Mouse (Mus musculus) T-cell, adult 2 months (primary cell): Measurements from ENCODE around the gene Adamtsl4.

Source experiments
- DNase-seq: peaks from one replicate; pipeline ENCODE4 v3.0.0; 2022; ENCODE audit warnings: low spot score

Adamtsl4 gene

DNA sequence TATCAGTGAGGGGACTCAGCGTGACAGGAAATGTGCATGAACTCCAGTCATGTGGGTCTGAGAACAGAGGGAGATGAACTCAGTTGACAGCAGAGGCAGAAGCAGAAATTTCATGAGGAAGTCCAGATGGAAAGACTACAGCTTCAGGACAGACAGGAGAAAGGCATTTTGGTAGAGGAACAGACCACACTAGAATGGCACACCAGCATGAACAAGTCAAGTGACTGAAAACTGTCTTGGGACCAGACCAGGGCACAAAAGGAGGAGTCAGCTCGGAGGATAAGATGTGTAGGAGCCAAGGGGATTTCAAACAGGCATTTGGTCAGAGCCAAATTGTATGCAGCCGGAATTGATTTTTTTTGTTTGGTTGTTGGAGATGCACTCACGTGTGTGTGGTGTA is 52.1 kb downstream of the Adamtsl4 start:
- no peak for DNase-seq

DNA sequence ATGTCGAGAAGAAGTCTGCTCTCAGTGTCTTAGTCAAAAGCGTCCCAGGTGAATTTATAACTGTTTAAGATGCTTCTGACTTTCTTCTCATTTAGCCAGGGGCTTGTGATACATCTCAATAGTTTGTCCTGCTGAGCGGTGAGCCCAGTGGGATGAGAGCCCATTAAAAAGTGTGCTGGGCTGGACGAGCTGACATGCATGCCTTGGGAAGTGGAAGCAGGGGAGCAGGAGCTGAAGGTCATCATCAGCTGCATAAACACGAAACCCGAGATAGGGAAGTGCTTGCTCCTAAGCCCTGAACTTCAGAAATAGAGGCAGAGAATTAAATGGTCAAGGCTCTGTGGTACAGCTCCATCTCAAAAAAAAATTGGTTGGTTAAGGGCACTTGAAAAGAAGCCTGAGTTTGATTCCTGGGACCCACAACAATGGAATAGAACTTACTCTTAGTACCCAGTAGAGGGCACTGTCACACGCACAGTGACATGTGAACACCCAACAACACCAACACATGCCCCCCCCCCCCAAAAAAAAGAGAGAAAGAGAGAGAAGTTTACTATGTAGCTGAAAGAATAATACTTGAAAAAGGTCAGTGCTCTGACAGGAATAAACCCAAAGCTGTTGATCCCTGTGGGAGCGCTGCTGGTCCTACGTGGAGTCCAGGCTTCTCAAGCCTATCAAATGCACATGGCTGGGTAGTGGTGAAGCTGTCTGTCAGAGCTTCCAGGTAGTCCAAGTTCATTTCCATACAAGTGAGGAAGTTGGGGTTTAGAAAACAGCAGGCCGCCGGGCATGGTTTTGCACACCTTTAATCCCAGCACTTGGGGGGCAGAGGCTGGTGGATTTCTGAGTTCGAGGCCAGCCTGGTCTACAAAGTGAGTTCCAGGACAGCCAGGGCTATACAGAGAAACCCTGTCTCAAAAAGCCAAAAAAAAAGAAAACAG is 54.8 kb downstream of the Adamtsl4 start:
- DNase-seq = peak; percentile 25

DNA sequence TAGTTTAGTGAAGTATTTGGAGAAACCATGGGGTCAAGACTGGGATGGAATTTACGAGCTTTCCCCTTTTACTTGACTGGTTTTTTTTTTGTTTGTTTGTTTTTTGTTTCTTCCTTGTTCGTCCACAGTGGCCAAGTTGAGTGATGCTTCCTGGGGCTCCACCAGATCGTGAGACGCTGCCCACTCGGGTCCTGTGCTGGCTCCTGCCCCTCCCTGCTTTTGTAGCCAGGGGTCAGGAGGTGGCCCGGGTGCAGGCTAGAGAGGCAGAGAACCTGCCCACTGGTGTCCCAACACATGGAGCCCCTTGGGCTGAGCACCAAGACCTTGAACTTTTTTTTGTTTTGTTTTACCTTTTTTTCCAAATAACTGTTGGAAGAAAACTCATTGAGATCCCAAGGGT is 56.4 kb downstream of the Adamtsl4 start:
- DNase-seq = no peak

DNA sequence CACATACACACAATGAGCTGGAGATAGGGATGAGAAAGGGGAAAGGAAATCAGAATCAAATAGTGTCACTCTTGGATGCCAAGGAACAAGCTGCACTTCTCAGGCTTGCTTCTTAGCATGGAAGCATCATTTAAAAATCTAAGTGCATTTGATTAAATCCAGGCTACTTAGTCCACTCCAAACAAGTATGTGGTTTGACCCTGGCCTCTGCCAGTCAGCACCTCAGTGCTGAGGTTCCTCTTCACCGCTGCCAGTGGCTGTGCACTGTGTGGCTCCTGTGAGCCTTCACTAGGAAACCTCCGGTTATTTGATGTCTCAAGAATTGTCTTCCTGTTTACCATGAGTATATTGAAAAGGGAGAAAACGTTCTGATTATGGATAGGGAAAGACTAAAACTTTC is 56.9 kb downstream of the Adamtsl4 start:
- no peak for DNase-seq

DNA sequence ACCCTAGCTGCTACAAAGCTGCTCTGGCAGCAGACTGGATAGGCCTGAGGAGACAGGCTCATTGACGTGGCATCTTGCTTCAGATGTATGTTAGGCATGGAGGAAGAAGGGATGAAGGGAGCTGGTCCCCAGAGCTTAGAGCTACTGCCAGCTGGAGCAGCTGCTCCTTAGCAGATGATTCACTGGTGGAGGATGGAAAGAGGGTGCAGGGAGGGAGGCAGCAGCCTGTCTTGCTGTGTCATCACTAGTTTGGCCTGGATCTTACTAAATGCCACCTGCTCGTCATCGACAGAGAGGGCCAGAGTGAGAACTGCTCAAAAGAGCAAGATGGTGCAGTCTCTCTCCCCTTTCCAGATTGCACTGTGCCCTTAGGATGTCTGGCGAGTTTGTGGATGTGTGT is 58.0 kb downstream of the Adamtsl4 start:
- DNase-seq = no peak

DNA sequence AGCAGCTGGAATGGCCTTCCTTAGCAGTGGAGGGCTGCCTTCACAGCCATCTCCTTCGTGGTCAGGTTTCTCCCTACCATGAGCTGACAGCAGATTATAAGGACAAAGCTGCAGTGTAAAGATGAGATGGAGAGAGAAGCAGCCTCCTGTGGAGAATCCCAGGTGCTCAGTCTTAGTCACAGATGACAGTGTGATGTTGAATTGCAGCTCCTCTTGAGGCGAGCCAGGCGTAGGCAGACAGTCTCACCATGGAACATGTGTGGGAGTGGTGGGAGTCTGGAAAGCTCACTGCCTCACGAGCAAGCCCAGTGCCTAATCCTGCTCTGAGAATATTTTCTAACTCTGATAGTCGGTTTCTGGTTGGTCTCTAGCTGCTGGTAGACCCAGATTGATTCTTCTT is 60.0 kb downstream of the Adamtsl4 start:
- no peak for DNase-seq
